Mouse (Mus musculus) spleen, adult 2 months (tissue): ENCODE data around the gene Vmn2r60. TPM values are rescaled to one million over a fixed set of nuclear protein-coding genes. Genes with fewer than 3 reads are reported as not detected.
"Not testable (repeated sequence)": the region's sequence is repeated elsewhere in the genome, so short reads cannot be mapped to it uniquely, and the experiment has no call there.

Experiments used
- DNase-seq, 2 experiments: peaks; one replicate each; pipeline versions ENCODE4 v3.0.0 to v3.0.0-alpha.2; 2012 to 2021; ENCODE audit warnings: low spot score in 2 of 2, low read depth in 1 of 2
- H3K27ac ChIP-seq: fragments of 200-500 bp; 2 replicates; pipeline ENCODE4 v1.5.1; 2012; ENCODE audit warnings: low read length, inconsistent platforms; ENCODE audit not compliant: insufficient read depth
- H3K27me3 ChIP-seq: fragments of 200-500 bp; 2 replicates; pipeline ENCODE4 v1.6.1; 2012; ENCODE audit warnings: mild to moderate bottlenecking, moderate library complexity, low read length, inconsistent platforms; ENCODE audit not compliant: control insufficient read depth, insufficient read depth
- H3K36me3 ChIP-seq: fragments of 200-500 bp; 2 replicates; pipeline ENCODE4 v1.6.1; 2012; ENCODE audit warnings: mild to moderate bottlenecking, low read length, inconsistent platforms; ENCODE audit not compliant: control insufficient read depth, insufficient read depth
- H3K4me1 ChIP-seq: fragments of 200-500 bp; 2 replicates; pipeline ENCODE4 v1.6.1; 2011; ENCODE audit warnings: inconsistent platforms; ENCODE audit not compliant: control insufficient read depth, insufficient read depth, insufficient read length
- H3K4me3 ChIP-seq: fragments of 200-500 bp; 2 replicates; pipeline ENCODE4 v1.5.1; 2011; ENCODE audit warnings: mild to moderate bottlenecking, inconsistent platforms; ENCODE audit not compliant: insufficient read depth, insufficient read length; ENCODE audit errors: extremely low read depth
- CTCF ChIP-seq: fragments of 200-500 bp; IDR thresholded peaks from 2 replicates; pipeline ENCODE4 v1.5.1; 2011; ENCODE audit warnings: mild to moderate bottlenecking, inconsistent platforms; ENCODE audit not compliant: insufficient read depth, insufficient read length, insufficient replicate concordance; ENCODE audit errors: extremely low read depth
- POLR2A ChIP-seq: fragments of 200-500 bp; IDR thresholded peaks from 2 replicates; pipeline ENCODE4 v1.6.1; 2011; ENCODE audit warnings: low read depth, low read length, inconsistent platforms
- WGBS: fragments of 180-500 bp; shearing (Covaris S2); methylation state at CpG from one replicate; pipeline ENCODE4 v1.1.7; 2018; 5-methylcytosine and 5-hydroxymethylcytosine counted together
- polyA plus RNA-seq: library from polyadenylated mRNA; depleted of rRNA; stranded (reverse); fragments of >200 nt; gene quantifications from 2 replicates; pipeline ENCODE4 v1.2.3, GENCODE M21; 2012; rRNA removed

Gene Vmn2r60
- under 0.01 TPM in 1 of 2 replicates, not detected in the other for polyA plus RNA-seq

- no peaks in the 10 kb centered on the region for H3K36me3 ChIP-seq
- H3K4me3 ChIP-seq, result no peak within 1 kb of the TSS
- no peak for TF ChIP-seq CTCF
- TF ChIP-seq POLR2A, result no peak
- no peaks in the 10 kb centered on the region for H3K27me3 ChIP-seq
- no peak for DNase-seq
- H3K4me1 ChIP-seq, result no peaks in the 10 kb centered on the region
- H3K27ac ChIP-seq, result no peak within 1 kb of the TSS
- 78% methylated on average over 2 of the region's 2 CpGs for WGBS
Observed at GRCm38 (mm10) chr7:42107470-42107869, at the start of gene Vmn2r60. TSS of gene Vmn2r60 (plus strand) at chr7:42107770.

DNA sequence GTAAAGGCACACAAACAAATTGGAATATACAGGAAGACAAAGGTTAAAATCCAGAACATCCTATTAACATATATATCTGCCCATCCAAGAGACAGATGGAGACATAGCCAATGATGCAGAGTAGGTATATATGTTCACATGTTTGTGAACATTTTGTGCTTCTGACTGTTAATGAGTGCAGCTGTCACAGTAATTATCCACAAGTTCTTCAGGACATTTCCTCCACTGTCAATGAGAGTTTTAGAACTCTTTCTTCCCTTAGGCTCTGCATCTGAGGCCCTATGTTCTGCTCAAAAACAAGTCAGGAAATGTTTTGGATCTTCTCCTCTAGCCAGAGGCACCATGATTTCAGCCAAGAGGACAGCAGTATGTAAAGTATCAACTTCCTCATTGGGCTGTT is 48.6 kb upstream of the Vmn2r60 start, which contains the start of gene Vmn2r59:
Gene Vmn2r59, minus strand, starts transcription at position 101 of the 400 bp plus-strand sequence.
- DNase-seq, result no peak
- H3K4me1 ChIP-seq, result no peaks in the 10 kb centered on the region
- H3K36me3 ChIP-seq, result no peaks in the 10 kb centered on the region
- H3K27ac ChIP-seq, result no peak within 1 kb of the TSS
- no peak within 1 kb of the TSS for H3K4me3 ChIP-seq
- H3K27me3 ChIP-seq, result no peaks in the 10 kb centered on the region
- no peak for TF ChIP-seq CTCF
- no peak for TF ChIP-seq POLR2A

GRCm38 (mm10) chr7:42107061-42107460 is 509 bp upstream of the Vmn2r60 start:
- H3K27ac ChIP-seq, H3K4me3 ChIP-seq, DNase-seq, H3K27me3 ChIP-seq, H3K36me3 ChIP-seq, H3K4me1 ChIP-seq: not testable (repeated sequence)
- WGBS, result 75% methylated on average over 14 of the region's 14 CpGs

Other genes with a start within 250 kb of the Vmn2r60 start
- not detected in 2 replicates for gene Vmn2r58, start 235.1 kb upstream of the Vmn2r60 start, polyA plus RNA-seq
- not detected in 2 replicates for gene Vmn2r59, start 48.7 kb upstream of the Vmn2r60 start, polyA plus RNA-seq
- not detected in 2 replicates for gene Vmn2r61, start 152.3 kb downstream of the Vmn2r60 start, polyA plus RNA-seq